Mouse (Mus musculus): ENCODE results near the gene Fam110a.

DNA sequence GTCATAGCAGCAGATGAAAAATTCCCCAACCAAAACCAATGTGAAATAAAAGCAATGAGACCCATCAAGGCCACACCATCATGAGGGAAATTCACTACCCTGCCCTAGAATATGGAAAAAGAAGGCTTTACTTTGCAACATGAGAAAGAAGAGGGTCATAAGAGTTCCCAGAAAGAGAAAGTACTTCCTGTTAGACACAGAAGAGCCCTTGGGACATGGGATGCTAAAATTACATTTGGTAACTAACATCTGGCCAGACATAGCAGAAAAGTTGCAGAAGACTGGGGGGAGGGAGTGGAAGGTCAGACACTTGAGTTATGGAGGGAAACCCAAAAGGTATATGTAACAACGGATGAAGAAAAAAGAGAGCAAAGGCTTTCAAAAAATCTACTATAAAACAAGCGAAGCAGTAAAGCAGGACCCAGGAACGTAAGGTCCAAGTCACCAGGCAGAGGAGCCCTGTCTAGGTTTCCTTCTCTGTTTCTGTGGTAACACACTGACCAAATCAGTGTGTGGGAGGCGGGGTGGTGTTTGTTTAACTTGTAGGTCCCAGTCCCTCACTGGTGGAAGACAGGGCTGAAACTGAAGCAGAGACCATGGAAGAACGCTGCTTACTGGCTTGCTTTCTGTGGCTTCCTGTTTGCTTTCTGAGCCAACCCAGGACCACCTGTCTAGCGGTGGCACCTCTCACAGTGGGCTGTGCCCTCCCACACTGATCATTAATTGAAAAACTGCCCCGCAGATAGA lies 5.6 kb upstream of the Fam110a start:
- TF ChIP-seq POLR2A (IDR thresholded peaks at IDR 0.05; ENCODE audit: borderline replicate concordance, insufficient read depth, low read length) (no peak), CTCF (IDR thresholded peaks at IDR 0.05; ENCODE audit: borderline replicate concordance, insufficient read depth, low read depth, low read length) (no peak)

All from cerebellum, adult 2 months (tissue).